Mouse (Mus musculus) liver, adult 2 months (tissue): ENCODE measurements around the gene Mrgprg.

Source experiments
- CTCF ChIP-seq: fragments of 200-500 bp; IDR thresholded peaks from 2 replicates; pipeline ENCODE4 v1.5.1; 2011; ENCODE audit warnings: low read depth, low read length, control low read depth
- POLR2A ChIP-seq: fragments of 200-500 bp; IDR thresholded peaks from 2 replicates; pipeline ENCODE4 v1.6.1; 2011; ENCODE audit warnings: low read length, control low read depth; ENCODE audit not compliant: insufficient read depth; ENCODE audit errors: extremely low read depth

- TF ChIP-seq CTCF (no peak), POLR2A (no peak)
Observed at GRCm38 (mm10) chr7:143752606-143753005, 14.2 kb downstream of the Mrgprg start.
